Mouse (Mus musculus): ENCODE measurements around the gene Dhdds. TPM values are rescaled to one million over a fixed set of nuclear protein-coding genes. Genes with fewer than 3 reads are reported as not detected.

The Dhdds gene
- total and polyA plus RNA-seq, 3 experiments, result 15.9 to 37.7 TPM; not detected in 1

- H3K9ac ChIP-seq (ENCODE audit: control insufficient read depth, low read depth, low read length, poor library complexity, severe bottlenecking), result no peak overlapping the region
- no peaks in the 10 kb centered on the region for H3K79me2 ChIP-seq (ENCODE audit: control insufficient read depth, insufficient read depth, low read length, poor library complexity)
- H3K9me3 ChIP-seq (replicated peaks; ENCODE audit: insufficient read depth, low read length), result no peaks in the 10 kb centered on the region
- no peaks in the 10 kb centered on the region for H3K27me3 ChIP-seq (ENCODE audit: control insufficient read depth in 1 of 2, insufficient read depth in 2 of 2, low read length in 2 of 2)
- no peak for TF ChIP-seq E2F4 (IDR thresholded peaks at IDR 0.05; ENCODE audit: borderline replicate concordance, low read depth, low read length)
- no peak for TF ChIP-seq RCOR1 (IDR thresholded peaks at IDR 0.05; ENCODE audit: low read depth, low read length)
- TF ChIP-seq GATA1 (IDR thresholded peaks at IDR 0.05; ENCODE audit: low read depth, low read length), result no peak
- no peak for TF ChIP-seq MEF2A (IDR thresholded peaks at IDR 0.05; ENCODE audit: extremely low read depth, insufficient replicate concordance, low read depth, low read length, poor library complexity, severe bottlenecking)
- TF ChIP-seq MAZ (IDR thresholded peaks at IDR 0.05; ENCODE audit: low read depth, low read length), result no peak
- no peak for TF ChIP-seq ELF1 (IDR thresholded peaks at IDR 0.05; ENCODE audit: low read depth, low read length)
- no peak for TF ChIP-seq CHD2 (IDR thresholded peaks at IDR 0.05; ENCODE audit: low read length)
- TF ChIP-seq JUND (IDR thresholded peaks at IDR 0.05; ENCODE audit: low read depth, low read length), result no peak
- TF ChIP-seq TCF12 (IDR thresholded peaks at IDR 0.05; ENCODE audit: low read depth, low read length), result no peak
- TF ChIP-seq TAL1 (IDR thresholded peaks at IDR 0.05; ENCODE audit: low read length), result no peak
- no peak for TF ChIP-seq SIN3A (IDR thresholded peaks at IDR 0.05; ENCODE audit: low read length)
- TF ChIP-seq NRF1 (IDR thresholded peaks at IDR 0.05; ENCODE audit: insufficient read depth, low read depth, low read length, poor library complexity, severe bottlenecking), result no peak
- TF ChIP-seq USF2 (IDR thresholded peaks at IDR 0.05; ENCODE audit: borderline replicate concordance in 1 of 2, insufficient read depth in 1 of 2, low read depth in 1 of 2, low read length in 2 of 2), result no peak
- no peak for TF ChIP-seq ZMIZ1 (IDR thresholded peaks at IDR 0.05; ENCODE audit: low read depth, low read length)
- TF ChIP-seq UBTF (IDR thresholded peaks at IDR 0.05; ENCODE audit: borderline replicate concordance, insufficient read depth, low read depth, low read length), result no peak
- TF ChIP-seq NELFE (IDR thresholded peaks at IDR 0.05; ENCODE audit: low read depth, low read length), result no peak
- TF ChIP-seq CHD1 (IDR thresholded peaks at IDR 0.05; ENCODE audit: low read depth, low read length), result no peak
- H3K36me3 ChIP-seq (ENCODE audit: control insufficient read depth in 1 of 2, insufficient read depth in 2 of 2, low read length in 2 of 2), result no peaks in the 10 kb centered on the region
- no peaks in the 10 kb centered on the region for H3K4me1 ChIP-seq (ENCODE audit: control insufficient read depth in 1 of 2, insufficient read depth in 2 of 2, low read length in 2 of 2)
- no peak for DNase-seq (ENCODE audit: low read depth, low spot score)
- no peak overlapping the region for H3K27ac ChIP-seq (ENCODE audit: control insufficient read depth, low read depth, low read length)
- no peak overlapping the region for H3K4me3 ChIP-seq (ENCODE audit: control insufficient read depth in 1 of 2, insufficient read depth in 1 of 2, low read depth in 2 of 2, low read length in 2 of 2)
Measured at GRCm38 (mm10) chr4:134018038-134018778, 17.5 kb upstream of the Dhdds start.

DNA sequence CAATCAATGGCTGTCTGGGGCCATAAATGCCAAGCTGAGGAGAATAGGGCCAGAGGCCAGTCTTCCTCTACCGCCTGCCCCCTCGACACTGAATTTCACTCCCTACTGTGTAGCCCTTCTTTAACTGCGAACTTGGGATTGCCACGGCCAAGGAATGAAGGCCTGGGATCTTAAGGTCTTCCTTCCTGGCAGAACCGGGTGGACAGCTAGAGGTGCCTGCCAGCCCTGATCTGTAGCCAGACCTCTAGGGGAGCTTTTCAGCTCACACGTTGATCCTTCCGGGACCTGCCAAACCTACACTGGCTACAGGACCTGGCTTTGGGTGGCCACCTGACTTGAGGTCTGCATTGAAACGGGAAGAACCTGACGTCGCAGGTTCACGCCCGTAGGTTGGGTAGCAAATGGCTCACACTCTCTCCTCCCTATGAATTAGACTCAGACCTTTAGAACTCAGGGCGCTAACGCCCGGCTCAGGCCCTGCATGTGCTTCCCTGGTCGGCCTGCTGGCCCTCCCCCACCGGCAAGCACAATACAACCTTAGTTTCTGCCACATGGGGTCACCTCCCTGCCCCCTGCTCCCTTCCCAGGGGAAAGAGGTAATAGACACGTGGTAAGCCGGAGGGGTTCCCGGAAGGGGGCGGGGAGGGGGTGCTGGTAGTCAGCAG lies 16.6 kb upstream of the Dhdds start:
- Histone ChIP-seq H3K4me1 (ENCODE audit: control insufficient read depth in 1 of 2, insufficient read depth in 2 of 2, low read length in 2 of 2) (no peaks in the 10 kb centered on the region), H3K9me3 (replicated peaks; ENCODE audit: insufficient read depth, low read length) (no peaks in the 10 kb centered on the region), H3K79me2 (ENCODE audit: control insufficient read depth, insufficient read depth, low read length, poor library complexity) (no peaks in the 10 kb centered on the region), H3K27me3 (ENCODE audit: control insufficient read depth in 1 of 2, insufficient read depth in 2 of 2, low read length in 2 of 2) (no peaks in the 10 kb centered on the region), H3K36me3 (ENCODE audit: control insufficient read depth in 1 of 2, insufficient read depth in 2 of 2, low read length in 2 of 2) (no peaks in the 10 kb centered on the region), H3K9ac (ENCODE audit: control insufficient read depth, low read depth, low read length, poor library complexity, severe bottlenecking) (no peak overlapping the region), H3K27ac (ENCODE audit: control insufficient read depth, low read depth, low read length) (no peak overlapping the region), H3K4me3 (ENCODE audit: control insufficient read depth in 1 of 2, insufficient read depth in 1 of 2, low read depth in 2 of 2, low read length in 2 of 2) (no peak overlapping the region)
- DNase-seq (ENCODE audit: low read depth, low spot score), result no peak
- TF ChIP-seq ELF1 (IDR thresholded peaks at IDR 0.05; ENCODE audit: low read depth, low read length) (no peak), CHD1 (IDR thresholded peaks at IDR 0.05; ENCODE audit: low read depth, low read length) (no peak), E2F4 (IDR thresholded peaks at IDR 0.05; ENCODE audit: borderline replicate concordance, low read depth, low read length) (no peak), KAT2A (conservative IDR thresholded peaks at IDR 0.05; ENCODE audit: low read depth, low read length) (no peak), TBP (IDR thresholded peaks at IDR 0.05; ENCODE audit: low read depth, low read length) (no peak), CTCF (IDR thresholded peaks at IDR 0.05 in 2 of 3, conservative IDR thresholded peaks at IDR 0.05 in 1 of 3; ENCODE audit: control insufficient read depth in 1 of 3, insufficient read depth in 1 of 3, low read depth in 2 of 3, low read length in 3 of 3, poor library complexity in 1 of 3, severe bottlenecking in 1 of 3) (no peak), RAD21 (IDR thresholded peaks at IDR 0.05; ENCODE audit: low read depth, low read length) (no peak), USF2 (IDR thresholded peaks at IDR 0.05; ENCODE audit: borderline replicate concordance in 1 of 2, insufficient read depth in 1 of 2, low read depth in 1 of 2, low read length in 2 of 2) (no peak), UBTF (IDR thresholded peaks at IDR 0.05; ENCODE audit: borderline replicate concordance, insufficient read depth, low read depth, low read length) (no peak), NELFE (IDR thresholded peaks at IDR 0.05; ENCODE audit: low read depth, low read length) (no peak), SIN3A (IDR thresholded peaks at IDR 0.05; ENCODE audit: low read length) (no peak), RCOR1 (IDR thresholded peaks at IDR 0.05; ENCODE audit: low read depth, low read length) (no peak)
